Mouse (Mus musculus): ENCODE measurements around the gene Kcp. TPM values are rescaled to one million over a fixed set of nuclear protein-coding genes. Genes with fewer than 3 reads are reported as not detected.

The Kcp gene
- polyA plus RNA-seq, 1 experiment = 3.0 TPM

- 76% methylated on average over 12 of the region's 12 CpGs for WGBS
- Histone ChIP-seq H3K27ac (ENCODE audit: insufficient read depth, low read depth, low read length) (peak overlapping the region; percentile 74), H3K27me3 (ENCODE audit: control insufficient read depth, insufficient read depth, low read length) (peaks cover 9% of the 10 kb centered on the region), H3K36me3 (ENCODE audit: control insufficient read depth, insufficient read depth, low read length) (no peaks in the 10 kb centered on the region), H3K4me1 (ENCODE audit: control insufficient read depth, insufficient read depth, insufficient read length, low read length) (peaks cover 13% of the 10 kb centered on the region; the same call in 1 of the 2 replicates), H3K4me3 (ENCODE audit: low read depth, low read length) (no peak overlapping the region)
- TF ChIP-seq POLR2A (IDR thresholded peaks at IDR 0.05; ENCODE audit: low read depth, low read length) (no peak), CTCF (IDR thresholded peaks at IDR 0.05; ENCODE audit: extremely low read depth, insufficient read length, insufficient replicate concordance, low read depth, low read length) (no peak)
Observed at GRCm38 (mm10) chr6:29523301-29524033, 15.7 kb upstream of the Kcp start.

GRCm38 (mm10) chr6:29522626-29523300 is 15.0 kb upstream of the Kcp start:
- TF ChIP-seq POLR2A (IDR thresholded peaks at IDR 0.05; ENCODE audit: low read depth, low read length) (no peak), CTCF (IDR thresholded peaks at IDR 0.05; ENCODE audit: extremely low read depth, insufficient read length, insufficient replicate concordance, low read depth, low read length) (no peak)
- 57% methylated on average over 6 of the region's 6 CpGs for WGBS
- Histone ChIP-seq H3K4me3 (ENCODE audit: low read depth, low read length) (no peak overlapping the region), H3K27ac (ENCODE audit: insufficient read depth, low read depth, low read length) (peak overlapping the region; percentile 74), H3K4me1 (ENCODE audit: control insufficient read depth, insufficient read depth, insufficient read length, low read length) (peaks cover 8% of the 10 kb centered on the region; the same call in 1 of the 2 replicates), H3K36me3 (ENCODE audit: control insufficient read depth, insufficient read depth, low read length) (no peaks in the 10 kb centered on the region), H3K27me3 (ENCODE audit: control insufficient read depth, insufficient read depth, low read length) (peaks cover 9% of the 10 kb centered on the region)

GRCm38 (mm10) chr6:29517139-29517538 is 9.4 kb upstream of the Kcp start:
- H3K27me3 ChIP-seq (ENCODE audit: control insufficient read depth, insufficient read depth, low read length) = no peaks in the 10 kb centered on the region
- WGBS = 3% methylated on average over 5 of the region's 5 CpGs

GRCm38 (mm10) chr6:29513284-29513683 is 5.5 kb upstream of the Kcp start:
- TF ChIP-seq CTCF (IDR thresholded peaks at IDR 0.05; ENCODE audit: extremely low read depth, insufficient read length, insufficient replicate concordance, low read depth, low read length) (no peak), POLR2A (IDR thresholded peaks at IDR 0.05; ENCODE audit: low read depth, low read length) (no peak)
- H3K4me3 ChIP-seq (ENCODE audit: low read depth, low read length) = peak overlapping the region; percentile 38
- 2% methylated on average over 11 of the region's 11 CpGs for WGBS
- peaks cover 2% of the 10 kb centered on the region; the same call in 1 of the 2 replicates for H3K4me1 ChIP-seq (ENCODE audit: control insufficient read depth, insufficient read depth, insufficient read length, low read length)
- no peaks in the 10 kb centered on the region for H3K36me3 ChIP-seq (ENCODE audit: control insufficient read depth, insufficient read depth, low read length)
- H3K27me3 ChIP-seq (ENCODE audit: control insufficient read depth, insufficient read depth, low read length) = 0 out of 2 replicates have a peak, but pooled peaks cover under 1% of the 10 kb centered on the region
- no peak overlapping the region for H3K27ac ChIP-seq (ENCODE audit: insufficient read depth, low read depth, low read length)

More at GRCm38 (mm10) chr6:29517139-29517538, 9.4 kb upstream of the Kcp start:
- Histone ChIP-seq H3K36me3 (ENCODE audit: control insufficient read depth, insufficient read depth, low read length) (no peaks in the 10 kb centered on the region), H3K27ac (ENCODE audit: insufficient read depth, low read depth, low read length) (no peak overlapping the region), H3K4me3 (ENCODE audit: low read depth, low read length) (no peak overlapping the region), H3K4me1 (ENCODE audit: control insufficient read depth, insufficient read depth, insufficient read length, low read length) (peaks cover 2% of the 10 kb centered on the region; the same call in 1 of the 2 replicates)
- TF ChIP-seq POLR2A (IDR thresholded peaks at IDR 0.05; ENCODE audit: low read depth, low read length) (no peak), CTCF (IDR thresholded peaks at IDR 0.05; ENCODE audit: extremely low read depth, insufficient read length, insufficient replicate concordance, low read depth, low read length) (peak; percentile 81; the same call in 1 of the 2 replicates)

GRCm38 (mm10) chr6:29509086-29509485 is 1.3 kb upstream of the Kcp start:
- Histone ChIP-seq H3K27ac (ENCODE audit: insufficient read depth, low read depth, low read length) (no peak overlapping the region), H3K4me3 (ENCODE audit: low read depth, low read length) (no peak overlapping the region), H3K27me3 (ENCODE audit: control insufficient read depth, insufficient read depth, low read length) (peaks cover 15% of the 10 kb centered on the region), H3K36me3 (ENCODE audit: control insufficient read depth, insufficient read depth, low read length) (no peaks in the 10 kb centered on the region), H3K4me1 (ENCODE audit: control insufficient read depth, insufficient read depth, insufficient read length, low read length) (peaks cover 9% of the 10 kb centered on the region)
- 45% methylated on average over 2 of the region's 2 CpGs for WGBS
- TF ChIP-seq POLR2A (IDR thresholded peaks at IDR 0.05; ENCODE audit: low read depth, low read length) (no peak), CTCF (IDR thresholded peaks at IDR 0.05; ENCODE audit: extremely low read depth, insufficient read length, insufficient replicate concordance, low read depth, low read length) (no peak)

- WGBS = 45% methylated on average over 8 of the region's 8 CpGs
- H3K4me3 ChIP-seq (ENCODE audit: low read depth, low read length) = no peak overlapping the region
- TF ChIP-seq POLR2A (IDR thresholded peaks at IDR 0.05; ENCODE audit: low read depth, low read length) (no peak), CTCF (IDR thresholded peaks at IDR 0.05; ENCODE audit: extremely low read depth, insufficient read length, insufficient replicate concordance, low read depth, low read length) (no peak)
Observed at GRCm38 (mm10) chr6:29506834-29507233, 918 bp downstream of the Kcp start.

GRCm38 (mm10) chr6:29505493-29505892 is 2.3 kb downstream of the Kcp start:
- TF ChIP-seq CTCF (IDR thresholded peaks at IDR 0.05; ENCODE audit: extremely low read depth, insufficient read length, insufficient replicate concordance, low read depth, low read length) (no peak), POLR2A (IDR thresholded peaks at IDR 0.05; ENCODE audit: low read depth, low read length) (no peak)
- no peak overlapping the region for H3K27ac ChIP-seq (ENCODE audit: insufficient read depth, low read depth, low read length)
- peaks cover 15% of the 10 kb centered on the region for H3K27me3 ChIP-seq (ENCODE audit: control insufficient read depth, insufficient read depth, low read length)
- peaks cover 6% of the 10 kb centered on the region for H3K4me1 ChIP-seq (ENCODE audit: control insufficient read depth, insufficient read depth, insufficient read length, low read length)
- no peak overlapping the region for H3K4me3 ChIP-seq (ENCODE audit: low read depth, low read length)
- WGBS = 83% methylated on average over 5 of the region's 5 CpGs
- no peaks in the 10 kb centered on the region for H3K36me3 ChIP-seq (ENCODE audit: control insufficient read depth, insufficient read depth, low read length)

More at GRCm38 (mm10) chr6:29506834-29507233, 918 bp downstream of the Kcp start:
- H3K27me3 ChIP-seq (ENCODE audit: control insufficient read depth, insufficient read depth, low read length) = peaks cover 15% of the 10 kb centered on the region
- peaks cover 6% of the 10 kb centered on the region for H3K4me1 ChIP-seq (ENCODE audit: control insufficient read depth, insufficient read depth, insufficient read length, low read length)
- H3K36me3 ChIP-seq (ENCODE audit: control insufficient read depth, insufficient read depth, low read length) = no peaks in the 10 kb centered on the region
- H3K27ac ChIP-seq (ENCODE audit: insufficient read depth, low read depth, low read length) = no peak overlapping the region

Data from small intestine, adult 2 months (tissue).